Mouse (Mus musculus) stomach, postnatal 0 days (tissue): ENCODE results near the gene Gpr137c.

Source experiments
- CTCF ChIP-seq: IDR thresholded peaks from 2 replicates; pipeline ENCODE4 v1.5.1; 2016; ENCODE audit warnings: antibody characterized with exemption, low read depth, mild to moderate bottlenecking, moderate library complexity
- EP300 ChIP-seq: optimal IDR thresholded peaks from 2 replicates; pipeline ENCODE3; 2016; ENCODE audit warnings: antibody characterized with exemption

GRCm38 (mm10) chr14:45263831-45264592 lies 44.5 kb downstream of the Gpr137c start:
- TF ChIP-seq CTCF (no peak), EP300 (no peak)
